20 mouse cellular contexts compared by ENCODE assay signal in the genomic region with DNA sequence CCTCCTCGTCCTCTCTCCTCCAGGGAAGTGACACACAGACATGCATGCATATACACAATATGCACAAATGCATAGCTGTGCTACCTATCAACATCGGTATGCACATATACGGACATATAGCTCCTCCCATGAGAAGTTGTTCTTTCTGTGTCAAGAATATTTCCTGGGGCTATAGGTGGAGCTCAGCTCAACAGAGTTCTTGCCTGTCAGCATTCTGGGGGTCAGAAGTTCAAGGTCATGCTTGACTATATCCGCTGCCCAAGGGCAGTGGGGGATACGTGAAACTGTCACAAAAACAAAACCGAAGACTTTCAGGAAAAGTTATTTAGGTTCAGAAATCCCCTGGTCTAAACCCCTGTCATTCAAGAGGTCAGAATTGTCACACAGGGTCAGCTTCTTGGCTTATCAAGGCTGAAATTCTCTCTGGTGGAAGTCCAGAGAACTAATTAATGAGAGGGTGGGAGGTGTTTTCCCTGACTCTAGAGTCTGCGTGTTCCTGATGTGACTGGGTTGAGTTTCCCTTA. TPM values are rescaled to one million over a fixed set of nuclear protein-coding genes. Genes with fewer than 3 reads are reported as not detected.
"Had no signal": no experiment of that assay in that cellular context is flagged by ENCODE, and none has a peak within 500 bp of the region (broad histone marks: within the 10 kb centered on the region; RNA-seq: fewer than 3 reads in every experiment).

No protein-coding gene starts in this region.

- H3K27ac ChIP-seq: lung, embryonic 15.5 days; macrophage; midbrain, embryonic 13.5 days; midbrain, embryonic 15.5 days; neural tube, embryonic 12.5 days; stomach, embryonic 15.5 days; stomach, postnatal 0 days had no signal

- H3K4me3 ChIP-seq: lung, embryonic 15.5 days; megakaryocyte, embryonic 14.5 days; midbrain, embryonic 13.5 days; midbrain, embryonic 15.5 days; neural tube, embryonic 12.5 days; stomach, embryonic 15.5 days had no signal

- H3K9ac ChIP-seq: liver, postnatal 0 days; lung, embryonic 15.5 days; midbrain, embryonic 13.5 days; midbrain, embryonic 15.5 days; neural tube, embryonic 12.5 days; stomach, embryonic 15.5 days had no signal

- H3K36me3 ChIP-seq: lung, embryonic 15.5 days; midbrain, embryonic 13.5 days; midbrain, embryonic 15.5 days; neural tube, embryonic 12.5 days; stomach, embryonic 15.5 days had no signal

- ATAC-seq: liver, postnatal 0 days; lung, postnatal 0 days; midbrain, embryonic 13.5 days; midbrain, embryonic 15.5 days had no signal

- H3K4me2 ChIP-seq: lung, embryonic 15.5 days; midbrain, embryonic 11.5 days; midbrain, embryonic 13.5 days; midbrain, embryonic 15.5 days; neural tube, embryonic 12.5 days; stomach, embryonic 15.5 days had no signal

- H3K27me3 ChIP-seq: lung, embryonic 15.5 days; midbrain, embryonic 13.5 days; midbrain, embryonic 15.5 days; neural tube, embryonic 12.5 days; stomach, embryonic 15.5 days had no signal

- DNase-seq: liver, postnatal 0 days; lung, adult 2 months; lung, postnatal 14 days; lung, postnatal 36 days; right cerebral cortex, postnatal 14 days; thymus, adult 2 months; thymus, postnatal 25 days had no signal

- H3K9me3 ChIP-seq: lung, embryonic 15.5 days; megakaryocyte, embryonic 14.5 days; midbrain, embryonic 13.5 days; midbrain, embryonic 15.5 days; neural tube, embryonic 12.5 days; stomach, embryonic 15.5 days had no signal

- H3K4me1 ChIP-seq: lung, embryonic 15.5 days; megakaryocyte, embryonic 14.5 days; midbrain, embryonic 13.5 days; midbrain, embryonic 15.5 days; neural tube, embryonic 12.5 days; stomach, embryonic 15.5 days had no signal

RNA-seq across cellular contexts. Expression of a gene that starts 34.7 kb away (rescaled TPM):
- polyA plus RNA-seq: midbrain, embryonic 11.5 days; midbrain, postnatal 0 days; neural tube, embryonic 12.5 days; neural tube, embryonic 14.5 days; testis, adult 2 months had no signal
